Comparison of ENCODE assay signal across 34 mouse cellular contexts in the genomic region with DNA sequence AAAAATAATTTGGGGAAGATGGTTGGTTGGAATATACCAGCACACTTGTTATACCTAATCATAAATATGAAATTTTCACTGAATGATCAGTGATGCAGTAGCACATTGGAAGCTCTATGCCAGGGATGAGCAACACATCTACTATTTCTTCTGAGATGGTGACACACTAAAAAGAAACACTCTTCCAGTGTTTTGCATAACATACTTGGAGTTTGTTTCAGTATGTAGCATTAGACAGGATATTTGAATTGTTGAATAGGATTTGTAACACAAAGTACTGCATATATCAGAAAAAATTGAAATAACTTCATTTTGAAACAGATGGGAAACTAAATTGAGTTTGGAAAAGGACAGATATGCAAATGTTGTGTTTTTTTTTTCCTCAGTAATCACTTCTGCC.
"Had no signal": no experiment of that assay in that cellular context is flagged by ENCODE, and none has a peak within 500 bp of the region (broad histone marks: within the 10 kb centered on the region; RNA-seq: fewer than 3 reads in every experiment).

No protein-coding gene starts in this region.

- ATAC-seq: hindbrain, embryonic 16.5 days; hindbrain, postnatal 0 days; inflammation-experienced regulatory T-cells, adult 6 months; intestine, embryonic 15.5 days; intestine, embryonic 16.5 days; intestine, postnatal 0 days had no signal

- H3K9ac ChIP-seq: heart, embryonic 12.5 days; heart, embryonic 13.5 days; heart, embryonic 15.5 days; hindbrain, embryonic 12.5 days; hindbrain, embryonic 13.5 days; hindbrain, embryonic 14.5 days; hindbrain, embryonic 15.5 days; intestine, embryonic 15.5 days; kidney, embryonic 15.5 days had no signal

- H3K27ac ChIP-seq: heart, embryonic 13.5 days; heart, embryonic 15.5 days; hindbrain, embryonic 10.5 days; hindbrain, embryonic 12.5 days; hindbrain, embryonic 13.5 days; hindbrain, embryonic 14.5 days; hindbrain, embryonic 15.5 days; hindbrain, postnatal 0 days; intestine, embryonic 15.5 days; kidney, embryonic 15.5 days; kidney, postnatal 0 days; left cerebral cortex, adult 2 months had no signal

- DNase-seq: heart, postnatal 10 days; heart, postnatal 14 days; heart, postnatal 36 days; heart, postnatal 4 days; kidney, adult 11 months; kidney, adult 18-20 months; kidney, adult 2 months; kidney, adult 8-10 months; kidney, adult 9 months; kidney, postnatal 10 days; kidney, postnatal 14 days; kidney, postnatal 25 days; kidney, postnatal 36 days; kidney, postnatal 4 days; layer of hippocampus, adult 9-11 months; layer of hippocampus, postnatal 36 days had no signal

- H3K4me3 ChIP-seq: heart, embryonic 12.5 days; heart, embryonic 13.5 days; heart, embryonic 15.5 days; hindbrain, embryonic 10.5 days; hindbrain, embryonic 12.5 days; hindbrain, embryonic 13.5 days; hindbrain, embryonic 15.5 days; intestine, embryonic 15.5 days; kidney, embryonic 15.5 days; left cerebral cortex, adult 2 months had no signal

- H3K27me3 ChIP-seq: heart, embryonic 12.5 days; heart, embryonic 13.5 days; heart, embryonic 15.5 days; hindbrain, embryonic 12.5 days; hindbrain, embryonic 13.5 days; hindbrain, embryonic 15.5 days; intestine, embryonic 15.5 days; kidney, embryonic 15.5 days had no signal

- H3K4me2 ChIP-seq: heart, embryonic 11.5 days; heart, embryonic 12.5 days; heart, embryonic 13.5 days; heart, embryonic 15.5 days; hindbrain, embryonic 12.5 days; hindbrain, embryonic 13.5 days; hindbrain, embryonic 14.5 days; hindbrain, embryonic 15.5 days; intestine, embryonic 15.5 days; kidney, embryonic 15.5 days had no signal

- H3K36me3 ChIP-seq: heart, embryonic 12.5 days; heart, embryonic 13.5 days; heart, embryonic 15.5 days; hindbrain, embryonic 10.5 days; hindbrain, embryonic 12.5 days; intestine, embryonic 15.5 days; kidney, embryonic 15.5 days had no signal

- H3K9me3 ChIP-seq: heart, embryonic 12.5 days; heart, embryonic 13.5 days; heart, embryonic 15.5 days; hindbrain, embryonic 10.5 days; hindbrain, embryonic 12.5 days; hindbrain, embryonic 13.5 days; hindbrain, embryonic 15.5 days; intestine, embryonic 15.5 days; kidney, embryonic 15.5 days had no signal

- H3K4me1 ChIP-seq: heart, embryonic 12.5 days; heart, embryonic 13.5 days; heart, embryonic 15.5 days; hindbrain, embryonic 10.5 days; hindbrain, embryonic 12.5 days; hindbrain, embryonic 13.5 days; hindbrain, embryonic 15.5 days; intestine, embryonic 15.5 days; kidney, embryonic 15.5 days had no signal
